Mouse (Mus musculus): Measurements from ENCODE around the gene Chst13. TPM values are rescaled to one million over a fixed set of nuclear protein-coding genes. Genes with fewer than 3 reads are reported as not detected.

Chst13 gene
- total RNA-seq, 2 experiments from 2014 or later, result not detected

GRCm38 (mm10) chr6:90319475-90320191, 5.4 kb downstream of the Chst13 start:
- DNase-seq, result peak; percentile 14 to 16

GRCm38 (mm10) chr6:90319019-90319418, 6.0 kb downstream of the Chst13 start:
- DNase-seq, result no peak

- DNase-seq, result no peak
Observed at GRCm38 (mm10) chr6:90317510-90318258, 7.3 kb downstream of the Chst13 start.

GRCm38 (mm10) chr6:90315961-90316360, 9.0 kb downstream of the Chst13 start:
- no peak for DNase-seq

- DNase-seq, result no peak
Observed at GRCm38 (mm10) chr6:90308839-90309778, 15.9 kb downstream of the Chst13 start.

- no peak for DNase-seq
Observed at GRCm38 (mm10) chr6:90306315-90306975, 18.5 kb downstream of the Chst13 start.

GRCm38 (mm10) chr6:90300919-90301318, 24.1 kb downstream of the Chst13 start, which contains the start of gene BC048671:
Gene BC048671, plus strand, starts transcription at chr6:90301219.
- no peak for DNase-seq

GRCm38 (mm10) chr6:90288265-90288664, 36.7 kb downstream of the Chst13 start:
- DNase-seq, result no peak

Other genes with a start within 250 kb of the Chst13 start
- not detected for gene Vmn1r49, start 246.7 kb downstream of the Chst13 start, total RNA-seq (2021)
- gene Vmn1r50, start 223.8 kb downstream of the Chst13 start, total RNA-seq (2021), result not detected
- gene Vmn1r51, start 202.6 kb downstream of the Chst13 start, total RNA-seq (2021), result not detected
- gene Vmn1r52, start 150.4 kb downstream of the Chst13 start, total RNA-seq (2021), result not detected
- not detected for gene V1ra8, start 122.4 kb downstream of the Chst13 start, total RNA-seq (2021)
- not detected for gene Vmn1r53, start 100.7 kb downstream of the Chst13 start, total RNA-seq (2021)
- gene Vmn1r54, start 78.9 kb downstream of the Chst13 start, total RNA-seq (2021), result not detected
- not detected for gene BC048671, start 24.0 kb downstream of the Chst13 start, total RNA-seq (2021)
- not detected for gene Uroc1, start 8.1 kb upstream of the Chst13 start, total RNA-seq (2021)
- 10 to 100 TPM; 29.6 to 33.5 TPM for gene Zxdc, start 44.3 kb upstream of the Chst13 start, total RNA-seq (2021)
- 10 to 100 TPM; 10.7 to 16.8 TPM for gene Cfap100, start 103.6 kb upstream of the Chst13 start, total RNA-seq (2021)
- gene Klf15, start 137.4 kb upstream of the Chst13 start, total RNA-seq (2021), result 10 to 100 TPM; 26.2 to 41.7 TPM
- gene Aldh1l1, start 161.2 kb upstream of the Chst13 start, total RNA-seq (2021), result 10 to 100 TPM; 40.9 to 41.3 TPM